Mouse (Mus musculus): Measurements from ENCODE around the gene Taldo1. TPM values are rescaled to one million over a fixed set of nuclear protein-coding genes. Genes with fewer than 3 reads are reported as not detected.

Gene Taldo1
- polyA plus RNA-seq (2016; fragmentation: Nextera tagmentation; extraction: Ambion mirVana) = 258 and 272 TPM in 2 replicates

DNA sequence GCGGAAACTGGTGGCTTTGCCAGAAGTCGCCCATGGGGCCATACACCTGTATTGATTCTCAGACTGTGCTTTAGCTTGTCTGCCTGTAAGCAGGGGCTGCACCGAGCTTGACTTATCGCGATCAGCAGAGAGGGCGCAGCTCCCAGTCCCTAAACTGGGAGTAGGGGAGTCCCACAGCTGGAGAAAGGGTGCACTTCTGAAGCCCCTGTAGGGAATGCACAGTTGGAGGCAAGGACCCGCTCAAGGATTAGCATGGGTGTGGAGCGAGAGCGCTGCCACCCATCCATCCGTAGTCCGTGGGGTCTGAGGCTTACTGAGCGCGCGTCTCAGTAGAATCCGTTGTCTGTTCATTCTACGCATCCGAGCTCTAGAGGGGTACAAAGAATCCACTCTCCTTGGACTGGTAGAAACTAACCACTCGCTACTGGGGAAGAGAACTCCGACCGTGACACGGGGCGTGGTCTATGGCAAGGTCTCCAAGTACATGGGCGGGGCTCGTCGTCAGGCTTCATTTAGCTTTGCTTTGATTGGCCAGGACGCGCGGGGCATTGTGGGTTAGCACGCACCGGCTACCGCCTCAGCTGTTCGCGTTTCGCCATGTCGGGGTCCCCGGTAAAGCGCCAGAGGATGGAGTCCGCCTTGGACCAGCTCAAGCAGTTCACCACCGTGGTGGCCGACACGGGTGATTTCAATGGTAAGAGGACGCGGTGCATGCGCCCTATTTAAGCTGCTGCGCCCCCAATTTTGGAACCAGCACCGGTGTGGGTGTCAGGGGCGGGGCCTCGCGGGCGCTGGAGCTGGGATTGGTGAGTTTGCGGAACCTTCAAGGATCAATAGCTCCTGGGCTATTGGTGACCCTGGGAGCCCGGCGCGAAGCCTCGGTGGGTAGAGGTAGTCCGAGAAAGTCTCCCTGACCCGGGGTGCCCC, at the start of gene Taldo1:
Gene Taldo1, plus strand, starts transcription at position 575 of the 927 bp plus-strand sequence.
- H3K27me3 ChIP-seq (ENCODE audit: low read depth, poor library complexity, severe bottlenecking) = no peaks in the 10 kb centered on the region
- WGBS = under 1% methylated on average over 57 of the region's 57 CpGs
- H3K4me3 ChIP-seq = peak within 1 kb of the TSS; percentile 78

DNA sequence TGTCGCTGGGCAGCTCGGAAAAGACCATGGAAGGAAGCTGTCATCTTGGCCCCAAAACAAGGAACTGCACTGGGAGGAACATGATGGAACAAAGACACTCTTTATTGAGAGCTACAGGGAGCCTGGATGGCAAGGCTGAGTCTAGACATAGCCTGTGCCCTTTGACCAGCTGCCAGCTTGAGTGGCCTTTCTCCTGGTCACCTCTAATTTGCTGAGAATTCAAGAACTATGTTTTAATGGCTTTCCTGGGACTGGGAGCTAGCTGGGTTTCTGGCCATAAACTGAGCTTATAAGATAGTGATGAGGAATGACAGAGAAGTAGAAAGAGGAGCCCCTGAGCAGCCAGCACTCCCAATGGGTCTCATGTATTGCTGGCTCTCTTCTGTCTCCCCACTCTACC, 48.8 kb upstream of the Taldo1 start:
- no peak for DNase-seq (ENCODE audit: low spot score)
- no peak overlapping the region for H3K4me3 ChIP-seq
- no peaks in the 10 kb centered on the region for H3K9me3 ChIP-seq (replicated peaks)
- peaks cover 20% of the 10 kb centered on the region for H3K4me1 ChIP-seq
- WGBS = 77% methylated on average over 2 of the region's 2 CpGs
- H3K27me3 ChIP-seq (ENCODE audit: low read depth, poor library complexity, severe bottlenecking) = peaks cover 24% of the 10 kb centered on the region
- no peak overlapping the region for H3K27ac ChIP-seq
- no peaks in the 10 kb centered on the region for H3K36me3 ChIP-seq

More for the DNA sequence above, at the start of gene Taldo1:
- Histone ChIP-seq H3K4me1 (peaks cover 16% of the 10 kb centered on the region), H3K27ac (peak within 1 kb of the TSS; percentile 81), H3K9me3 (replicated peaks) (no peaks in the 10 kb centered on the region), H3K36me3 (peaks cover 17% of the 10 kb centered on the region)
- peak; percentile 95 for DNase-seq (ENCODE audit: low spot score)

DNA sequence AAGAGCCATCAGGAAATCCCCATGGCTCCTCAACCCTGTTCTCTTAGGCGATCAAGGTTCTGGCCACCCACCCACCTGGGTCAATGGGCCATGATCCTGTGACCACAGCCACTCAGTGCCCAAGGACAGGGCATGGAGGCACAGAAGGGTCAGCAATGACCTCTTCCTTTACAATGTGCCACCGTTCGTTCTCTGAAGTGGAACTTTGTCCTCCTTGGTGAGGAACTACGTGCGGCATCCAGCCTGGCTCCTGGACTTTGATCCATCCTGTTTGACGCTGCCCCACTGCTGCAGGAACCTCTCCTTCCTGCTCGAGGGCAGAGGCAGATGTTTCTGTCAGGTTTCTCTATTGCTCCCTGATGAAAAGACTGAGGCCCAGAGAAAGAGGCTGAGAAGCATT, 48.3 kb upstream of the Taldo1 start:
- Histone ChIP-seq H3K27ac (no peak overlapping the region), H3K4me3 (no peak overlapping the region), H3K27me3 (ENCODE audit: low read depth, poor library complexity, severe bottlenecking) (peaks cover 19% of the 10 kb centered on the region), H3K4me1 (peaks cover 16% of the 10 kb centered on the region), H3K36me3 (no peaks in the 10 kb centered on the region), H3K9me3 (replicated peaks) (no peaks in the 10 kb centered on the region)
- WGBS = 75% methylated on average over 7 of the region's 7 CpGs
- no peak for DNase-seq (ENCODE audit: low spot score)

DNA sequence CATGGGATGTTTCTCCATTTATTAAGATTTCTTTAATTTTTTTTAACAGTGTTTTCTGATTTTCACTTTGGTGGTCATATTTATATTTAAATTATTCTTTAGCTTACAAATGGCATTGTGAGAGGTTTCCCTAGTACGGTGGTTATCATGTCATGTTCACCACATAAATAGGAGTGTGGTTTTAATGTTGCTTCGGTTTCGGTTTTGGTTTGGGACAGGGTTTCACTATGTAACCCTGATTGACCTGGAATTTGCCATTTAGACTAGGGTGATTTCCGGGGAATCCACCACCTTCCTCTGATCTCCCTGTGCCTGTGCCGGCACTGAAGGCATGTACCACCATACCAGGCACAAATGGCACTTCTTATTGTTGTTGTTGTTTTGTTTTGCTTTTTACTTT, 47.2 kb upstream of the Taldo1 start:
- WGBS = 88% methylated on average over 5 of the region's 5 CpGs
- peaks cover 9% of the 10 kb centered on the region; the same call in 1 of the 2 replicates for H3K27me3 ChIP-seq (ENCODE audit: low read depth, poor library complexity, severe bottlenecking)
- no peaks in the 10 kb centered on the region for H3K9me3 ChIP-seq (replicated peaks)
- no peaks in the 10 kb centered on the region for H3K36me3 ChIP-seq
- no peak overlapping the region for H3K27ac ChIP-seq
- H3K4me3 ChIP-seq = no peak overlapping the region
- no peak for DNase-seq (ENCODE audit: low spot score)
- H3K4me1 ChIP-seq = peaks cover 5% of the 10 kb centered on the region; the same call in 1 of the 2 replicates

DNA sequence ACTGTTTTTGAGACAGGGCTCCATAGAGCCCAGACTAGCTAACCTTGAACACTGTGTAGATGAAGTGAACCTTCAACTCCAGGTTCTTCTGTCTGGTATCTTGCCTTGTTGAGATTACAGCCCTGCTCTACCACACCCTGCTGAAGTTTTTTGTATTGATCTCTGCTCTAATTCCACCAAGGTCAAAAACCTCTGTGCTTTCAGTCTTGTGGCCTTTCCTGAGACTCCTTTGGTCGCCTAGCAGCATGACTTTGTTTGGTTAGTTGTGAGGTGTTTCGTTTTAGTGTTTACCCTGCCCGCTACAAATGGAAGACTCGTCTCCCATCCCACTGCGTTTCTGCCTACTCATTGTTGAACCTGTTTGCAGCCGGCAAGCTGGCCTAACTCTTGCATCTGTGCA, 40.9 kb upstream of the Taldo1 start:
- H3K36me3 ChIP-seq = no peaks in the 10 kb centered on the region
- H3K9me3 ChIP-seq (replicated peaks) = no peaks in the 10 kb centered on the region
- 78% methylated on average over 6 of the region's 6 CpGs for WGBS
- peaks cover 15% of the 10 kb centered on the region; the same call in 1 of the 2 replicates for H3K27me3 ChIP-seq (ENCODE audit: low read depth, poor library complexity, severe bottlenecking)
- no peak overlapping the region for H3K4me3 ChIP-seq
- no peak overlapping the region for H3K27ac ChIP-seq
- no peak for DNase-seq (ENCODE audit: low spot score)
- 0 out of 2 replicates have a peak, but pooled peaks cover 3% of the 10 kb centered on the region for H3K4me1 ChIP-seq

DNA sequence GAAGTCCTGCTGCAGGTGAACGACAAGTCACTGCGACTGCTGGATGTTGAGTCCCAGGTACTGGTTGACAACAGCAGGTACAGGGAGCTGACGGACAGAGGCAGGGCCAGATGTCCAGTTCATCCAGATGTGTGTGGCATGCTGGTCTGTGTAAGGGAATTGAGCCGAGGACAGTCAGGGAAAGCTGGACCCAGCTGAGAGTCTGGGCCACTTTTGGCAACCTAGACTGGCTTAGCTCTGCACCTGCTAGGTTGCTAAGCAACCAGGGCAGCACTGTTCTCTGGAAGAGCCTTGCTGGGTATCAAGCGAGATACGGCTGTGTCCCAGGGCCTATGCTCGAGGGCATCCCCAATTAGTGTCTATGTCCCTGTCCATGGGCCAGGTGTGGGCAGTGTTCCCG, 36.9 kb upstream of the Taldo1 start:
- Histone ChIP-seq H3K9me3 (replicated peaks) (no peaks in the 10 kb centered on the region), H3K27ac (no peak overlapping the region), H3K4me3 (no peak overlapping the region), H3K4me1 (peaks cover 8% of the 10 kb centered on the region; the same call in 1 of the 2 replicates), H3K27me3 (ENCODE audit: low read depth, poor library complexity, severe bottlenecking) (peaks cover 29% of the 10 kb centered on the region; the same call in 1 of the 2 replicates), H3K36me3 (no peaks in the 10 kb centered on the region)
- WGBS = 80% methylated on average over 8 of the region's 8 CpGs
- DNase-seq (ENCODE audit: low spot score) = no peak

DNA sequence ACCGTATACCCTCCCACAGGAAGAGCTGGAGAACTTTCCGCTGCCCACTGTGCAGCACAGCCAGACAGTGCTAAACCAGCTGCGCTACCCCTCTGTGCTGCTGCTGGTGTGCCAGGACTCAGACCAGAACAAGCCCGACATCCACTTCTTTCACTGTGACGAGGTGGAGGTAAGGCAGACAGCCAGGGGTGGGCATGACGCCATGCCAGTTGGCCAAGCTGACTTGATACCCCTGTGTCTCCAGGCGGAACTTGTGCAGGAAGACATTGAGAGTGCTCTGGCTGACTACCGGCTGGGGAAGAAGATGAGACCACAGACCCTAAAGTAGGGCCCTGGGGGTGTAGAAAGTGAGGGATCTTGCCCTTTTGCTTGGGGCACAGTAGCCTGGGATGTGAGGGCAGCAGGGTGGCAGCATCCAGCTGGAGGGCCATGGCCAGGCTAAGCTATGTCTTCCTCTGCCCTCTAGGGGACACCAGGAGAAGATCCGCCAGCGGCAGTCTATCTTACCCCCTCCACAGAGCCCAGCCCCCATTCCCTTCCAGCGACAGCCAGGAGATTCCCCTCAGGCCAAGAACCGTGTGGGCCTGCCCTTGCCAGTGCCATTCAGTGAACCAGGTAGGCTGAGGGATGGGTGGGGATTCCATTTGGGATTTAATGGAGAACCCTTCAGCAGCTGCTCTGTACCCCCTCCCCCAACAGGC, 36.2 kb upstream of the Taldo1 start:
- no peak overlapping the region for H3K4me3 ChIP-seq
- DNase-seq (ENCODE audit: low spot score) = no peak
- H3K4me1 ChIP-seq = peaks cover 8% of the 10 kb centered on the region; the same call in 1 of the 2 replicates
- H3K9me3 ChIP-seq (replicated peaks) = no peaks in the 10 kb centered on the region
- H3K27me3 ChIP-seq (ENCODE audit: low read depth, poor library complexity, severe bottlenecking) = peaks cover 36% of the 10 kb centered on the region
- H3K27ac ChIP-seq = no peak overlapping the region
- no peaks in the 10 kb centered on the region for H3K36me3 ChIP-seq
- 62% methylated on average over 12 of the region's 12 CpGs for WGBS

DNA sequence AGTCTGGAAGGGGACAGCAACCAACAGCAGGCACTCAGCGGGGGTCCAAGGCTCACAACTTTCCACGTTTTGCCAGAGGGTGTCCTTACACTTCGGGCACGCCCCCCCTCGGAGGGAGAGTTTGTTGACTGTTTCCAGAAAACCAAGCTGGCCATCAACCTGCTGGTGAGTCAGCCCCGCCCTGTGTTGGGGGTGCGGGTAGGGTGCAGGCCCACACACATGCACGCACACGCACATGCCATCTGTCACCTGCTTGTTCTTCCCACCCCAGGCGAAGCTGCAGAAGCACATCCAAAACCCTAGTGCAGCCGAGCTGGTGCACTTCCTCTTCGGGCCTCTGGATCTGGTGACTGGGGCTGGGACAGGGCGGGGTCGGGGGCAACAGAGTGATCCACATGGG, 35.0 kb upstream of the Taldo1 start:
- Histone ChIP-seq H3K9me3 (replicated peaks) (no peaks in the 10 kb centered on the region), H3K4me1 (peaks cover 12% of the 10 kb centered on the region; the same call in 1 of the 2 replicates), H3K4me3 (no peak overlapping the region), H3K27me3 (ENCODE audit: low read depth, poor library complexity, severe bottlenecking) (peaks cover 48% of the 10 kb centered on the region), H3K36me3 (no peaks in the 10 kb centered on the region), H3K27ac (no peak overlapping the region)
- no peak for DNase-seq (ENCODE audit: low spot score)
- WGBS = 74% methylated on average over 14 of the region's 14 CpGs

DNA sequence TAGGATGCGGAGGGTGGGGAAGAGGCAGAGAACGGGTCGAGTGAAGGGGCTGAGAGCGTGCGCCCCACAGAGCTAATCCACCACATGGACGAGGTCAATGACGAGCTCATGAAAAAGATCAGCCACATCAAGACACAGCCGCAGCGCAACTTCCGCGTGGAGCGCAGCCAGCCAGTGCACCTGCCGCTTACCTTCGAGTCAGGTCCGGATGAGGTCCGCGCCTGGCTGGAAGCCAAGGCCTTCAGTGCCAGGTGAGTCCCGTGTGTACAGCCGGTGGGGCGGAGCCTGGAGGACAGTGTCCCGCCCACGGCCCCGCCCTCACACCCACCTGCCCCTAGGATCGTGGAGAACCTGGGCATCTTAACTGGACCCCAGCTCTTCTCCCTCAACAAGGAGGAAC, 30.5 kb upstream of the Taldo1 start:
- peaks cover 51% of the 10 kb centered on the region for H3K27me3 ChIP-seq (ENCODE audit: low read depth, poor library complexity, severe bottlenecking)
- no peaks in the 10 kb centered on the region for H3K36me3 ChIP-seq
- H3K4me3 ChIP-seq = no peak overlapping the region
- DNase-seq (ENCODE audit: low spot score) = no peak
- H3K27ac ChIP-seq = no peak overlapping the region
- peaks cover 7% of the 10 kb centered on the region; the same call in 1 of the 2 replicates for H3K4me1 ChIP-seq
- WGBS = 14% methylated on average over 24 of the region's 24 CpGs
- H3K9me3 ChIP-seq (replicated peaks) = no peaks in the 10 kb centered on the region

DNA sequence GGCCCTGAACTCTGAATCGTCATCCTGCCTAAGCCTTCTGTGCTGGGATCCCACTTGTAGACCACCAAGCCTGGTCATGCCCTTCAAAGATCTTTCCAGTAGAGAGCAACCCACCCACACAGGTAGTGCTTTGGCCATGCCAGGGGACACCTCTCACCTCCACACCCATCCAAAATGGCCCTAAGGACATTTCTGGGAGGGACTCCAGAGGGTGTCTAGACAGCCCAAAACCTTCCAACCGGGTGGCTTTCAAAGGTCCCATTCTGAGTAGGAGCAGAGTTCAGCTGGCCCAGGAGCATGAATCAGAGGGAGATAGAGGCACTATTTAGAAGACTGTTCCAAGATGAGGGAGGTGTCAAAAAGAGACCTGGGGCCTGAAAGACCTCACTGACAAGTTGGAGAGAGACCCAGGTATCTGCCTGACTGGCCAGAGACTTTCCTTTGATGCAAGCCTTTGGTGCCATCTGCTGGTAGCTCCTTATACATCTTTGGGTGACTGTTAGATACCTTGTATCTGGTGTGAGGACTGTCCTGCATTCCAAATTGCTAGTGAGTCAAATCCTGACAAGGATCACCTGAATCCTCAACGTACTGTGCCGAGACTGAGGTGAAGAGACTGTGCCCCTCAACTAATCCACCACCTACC, 28.8 kb upstream of the Taldo1 start:
- Histone ChIP-seq H3K27me3 (ENCODE audit: low read depth, poor library complexity, severe bottlenecking) (peaks cover 46% of the 10 kb centered on the region), H3K36me3 (no peaks in the 10 kb centered on the region), H3K4me1 (0 out of 2 replicates have a peak, but pooled peaks cover 4% of the 10 kb centered on the region), H3K9me3 (replicated peaks) (no peaks in the 10 kb centered on the region), H3K4me3 (no peak overlapping the region), H3K27ac (no peak overlapping the region)
- 57% methylated on average over 4 of the region's 4 CpGs for whole genome bisulfite sequencing
- DNase-seq (ENCODE audit: low spot score) = peak; percentile 67

DNA sequence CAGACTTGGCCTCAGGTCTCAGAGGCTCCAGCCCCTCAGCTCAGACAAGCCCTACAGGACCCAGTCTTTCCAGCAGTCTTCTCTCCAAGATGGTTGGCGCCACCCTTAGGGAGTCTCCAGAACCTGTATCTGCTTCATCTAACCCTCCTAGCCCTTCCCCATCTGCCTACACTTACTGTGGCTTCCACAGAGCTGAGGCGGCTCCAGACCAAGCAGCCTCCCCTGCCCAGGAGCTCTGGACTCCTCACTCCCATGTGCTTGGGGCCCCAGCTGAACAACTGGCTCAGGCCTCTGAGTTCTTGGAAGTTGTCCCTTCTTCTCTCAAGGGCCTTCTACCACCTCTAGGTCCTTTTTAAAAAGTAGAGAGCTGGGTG, 28.3 kb upstream of the Taldo1 start:
- Histone ChIP-seq H3K27ac (no peak overlapping the region), H3K4me3 (no peak overlapping the region), H3K36me3 (no peaks in the 10 kb centered on the region), H3K4me1 (0 out of 2 replicates have a peak, but pooled peaks cover 4% of the 10 kb centered on the region), H3K9me3 (replicated peaks) (no peaks in the 10 kb centered on the region), H3K27me3 (ENCODE audit: low read depth, poor library complexity, severe bottlenecking) (peaks cover 46% of the 10 kb centered on the region)
- 56% methylated on average over 2 of the region's 2 CpGs for WGBS
- no peak for DNase-seq (ENCODE audit: low spot score)

DNA sequence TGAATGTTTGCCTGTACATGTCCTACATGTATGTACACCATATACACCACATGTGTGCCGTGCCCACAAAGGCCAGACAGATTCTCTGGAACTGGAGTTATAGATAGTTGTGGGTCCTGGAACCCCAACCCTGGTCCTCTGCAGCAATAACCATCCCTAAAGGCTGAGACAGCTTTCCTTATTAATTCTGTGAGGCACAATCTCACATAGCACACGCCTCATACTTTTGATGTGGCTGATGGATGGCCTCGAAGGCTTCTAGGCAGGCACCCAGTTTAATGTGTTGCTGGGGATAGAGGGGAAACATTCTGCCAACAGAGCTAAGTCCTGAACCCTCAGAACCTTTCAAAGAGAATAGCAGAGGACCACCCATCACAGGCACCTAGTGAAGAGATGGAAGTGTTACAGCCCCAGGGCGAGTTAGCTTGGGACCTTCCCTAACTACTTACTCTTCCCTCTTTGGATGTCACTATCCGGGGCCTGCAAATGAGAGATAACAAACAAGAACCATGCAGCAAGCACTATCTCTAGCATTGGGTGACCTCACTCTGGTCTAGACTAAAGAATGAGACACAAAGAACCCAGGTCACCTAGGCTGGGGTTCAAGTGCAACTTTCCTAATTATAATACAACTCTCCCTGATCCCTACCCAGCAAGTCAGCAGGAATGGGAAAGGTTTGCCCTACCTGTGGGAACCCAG, 27.5 kb upstream of the Taldo1 start:
- H3K27ac ChIP-seq = no peak overlapping the region
- H3K4me3 ChIP-seq = no peak overlapping the region
- H3K4me1 ChIP-seq = 0 out of 2 replicates have a peak, but pooled peaks cover 4% of the 10 kb centered on the region
- 87% methylated on average over 5 of the region's 5 CpGs for WGBS
- no peak for DNase-seq (ENCODE audit: low spot score)
- H3K36me3 ChIP-seq = no peaks in the 10 kb centered on the region
- no peaks in the 10 kb centered on the region for H3K9me3 ChIP-seq (replicated peaks)
- H3K27me3 ChIP-seq (ENCODE audit: low read depth, poor library complexity, severe bottlenecking) = peaks cover 45% of the 10 kb centered on the region

All from limb, embryonic 10.5 days (tissue).